Mouse (Mus musculus) subcutaneous adipose tissue, adult 2 months (tissue): ENCODE measurements around the gene Sumf1. TPM values are rescaled to one million over a fixed set of nuclear protein-coding genes. Genes with fewer than 3 reads are reported as not detected.

ENCODE experiments used
- polyA plus RNA-seq: library from polyadenylated mRNA; depleted of rRNA; stranded (reverse); fragments of >200 nt; gene quantifications from 2 replicates; pipeline ENCODE4 v1.2.3, GENCODE M21; 2012; ENCODE audit warnings: low replicate concordance; rRNA removed

Sumf1 gene
- 34.7 and 52.2 TPM in 2 replicates for polyA plus RNA-seq

DNA sequence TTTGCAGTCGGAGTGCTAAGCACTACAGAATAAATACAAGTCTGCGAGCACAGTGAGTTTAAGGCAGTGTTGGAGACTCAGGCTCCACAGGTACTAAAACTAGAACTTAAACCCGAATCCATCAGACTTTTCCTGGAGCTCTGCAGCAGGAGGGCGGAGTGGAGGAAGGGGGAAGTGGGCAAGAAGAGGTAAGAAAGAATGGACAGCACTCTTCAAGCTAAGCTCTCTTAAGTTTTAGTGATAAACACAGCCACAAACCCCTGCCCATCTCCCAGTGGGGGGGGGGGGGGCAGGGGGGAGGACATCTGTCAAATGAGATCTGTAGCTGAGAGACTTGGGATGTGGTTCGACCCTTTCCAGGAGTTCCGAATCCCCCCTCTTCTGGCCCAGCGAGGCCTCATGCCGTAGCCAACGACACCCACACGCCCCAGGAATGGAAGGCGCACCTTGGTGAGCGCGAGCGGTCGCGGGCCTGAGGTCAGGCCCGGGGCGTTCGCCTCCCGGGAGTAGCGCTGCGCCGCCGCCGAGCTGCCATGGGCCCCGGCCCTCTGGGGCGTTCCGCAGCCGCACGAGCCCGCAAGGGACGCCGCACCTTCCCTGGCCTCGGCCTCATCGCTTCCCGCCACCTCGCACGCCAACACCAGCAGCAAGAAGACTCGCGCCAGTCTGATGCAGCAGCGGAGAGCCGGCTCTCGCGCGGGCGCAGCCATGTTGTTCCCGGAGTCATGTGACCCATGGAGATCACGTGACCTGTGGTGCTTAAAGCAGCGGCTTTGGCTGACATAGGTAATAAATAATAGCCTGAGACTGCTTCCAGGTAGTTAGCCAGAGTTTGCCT, at the start of gene Sumf1:
Sumf1 (minus strand) TSS at position 736 of the 838 bp plus-strand sequence.

GRCm38 (mm10) chr6:108212881-108213295, 27.5 kb upstream of the Sumf1 start, which contains the start of gene Itpr1:
Gene Itpr1, plus strand, starts transcription at chr6:108213096.

GRCm38 (mm10) chr6:108064918-108065526, 120.4 kb downstream of the Sumf1 start, which contains the start of gene Setmar:
Gene Setmar, plus strand, starts transcription at chr6:108065045.

Other genes starting within 250 kb of the Sumf1 start
- 3.6 and 4.7 TPM in 2 replicates for gene Setmar, start 120.5 kb downstream of the Sumf1 start, polyA plus RNA-seq
- 21.1 and 38.9 TPM in 2 replicates for gene Itpr1, start 27.5 kb upstream of the Sumf1 start, polyA plus RNA-seq